Mouse (Mus musculus) retina, embryonic 14.5 days (tissue): ENCODE results near the gene Btbd35f27.
"Not testable (repeated sequence)": the region's sequence is repeated elsewhere in the genome, so short reads cannot be mapped to it uniquely, and the experiment has no call there.

ENCODE experiments used
- DNase-seq: peaks from one replicate; pipeline ENCODE4 v3.0.0-alpha.2; 2015; ENCODE audit warnings: low spot score

Btbd35f27 gene

GRCm38 (mm10) chrX:4951835-4952234 is at the start of gene Btbd35f27:
Gene Btbd35f27 (plus strand): TSS chrX:4952135.
- DNase-seq: not testable (repeated sequence)
